Mouse (Mus musculus): ENCODE measurements around the gene Hist1h1c. TPM values are rescaled to one million over a fixed set of nuclear protein-coding genes. Genes with fewer than 3 reads are reported as not detected.
"Not testable (repeated sequence)": the region's sequence is repeated elsewhere in the genome, so short reads cannot be mapped to it uniquely, and the experiment has no call there.

Hist1h1c gene
- total RNA-seq, 2 experiments from 2014 or later = 134 to 160 TPM

DNA sequence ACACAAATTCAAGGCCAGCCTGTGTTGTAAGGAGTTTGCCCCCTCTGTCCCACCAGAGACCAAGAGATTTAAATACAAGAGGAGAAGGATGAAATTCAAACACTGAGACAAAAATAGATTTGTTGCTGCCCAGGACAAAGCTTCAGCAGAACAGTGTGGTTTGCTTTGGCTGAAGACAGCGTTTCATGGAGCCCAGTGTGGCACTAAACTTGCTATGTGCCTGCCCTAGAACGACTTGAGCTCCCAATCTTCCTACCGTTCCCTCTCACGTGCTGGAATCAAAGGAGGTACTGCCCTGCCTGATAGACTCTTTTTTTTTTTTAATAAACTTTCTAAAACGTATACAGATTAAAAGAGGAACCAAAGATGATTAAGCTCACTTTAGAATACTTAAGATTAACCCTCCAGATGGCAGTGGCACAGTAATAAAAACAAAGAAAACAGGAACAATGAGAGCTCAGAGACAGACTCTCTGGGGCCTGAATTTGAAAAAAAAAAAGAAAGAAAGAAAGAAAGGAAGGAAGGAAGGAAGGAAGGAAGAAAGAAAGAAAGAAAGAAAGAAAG lies 30.3 kb downstream of the Hist1h1c start:
- DNase-seq (ENCODE audit: low spot score) = no peak
- intact Hi-C loops (cut with DNase I) = no loop called here

DNA sequence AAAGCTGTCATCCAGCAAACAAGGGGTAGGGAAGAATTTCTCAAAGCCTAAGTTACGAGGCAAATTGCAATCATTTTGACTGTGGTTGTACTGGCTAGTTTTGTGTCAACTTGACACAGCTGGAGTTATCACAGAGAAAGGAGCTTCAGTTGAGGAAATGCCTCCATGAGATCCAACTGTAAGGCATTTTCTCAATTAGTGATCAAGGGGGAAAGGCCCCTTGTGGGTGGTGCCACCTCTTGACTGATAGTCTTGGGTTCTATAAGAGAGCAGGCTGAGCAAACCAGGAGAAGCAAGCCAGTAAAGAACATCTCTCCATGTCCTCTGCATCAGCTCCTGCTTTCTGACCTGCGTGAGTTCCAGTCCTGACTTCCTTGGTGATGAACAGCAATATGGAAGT lies 31.0 kb downstream of the Hist1h1c start, which contains the start of gene Trim38:
Gene Trim38 (plus strand): TSS at position 301 of the 400 bp plus-strand sequence.
- intact Hi-C loops (cut with DNase I); DNase-seq (ENCODE audit: low spot score): not testable (repeated sequence)

DNA sequence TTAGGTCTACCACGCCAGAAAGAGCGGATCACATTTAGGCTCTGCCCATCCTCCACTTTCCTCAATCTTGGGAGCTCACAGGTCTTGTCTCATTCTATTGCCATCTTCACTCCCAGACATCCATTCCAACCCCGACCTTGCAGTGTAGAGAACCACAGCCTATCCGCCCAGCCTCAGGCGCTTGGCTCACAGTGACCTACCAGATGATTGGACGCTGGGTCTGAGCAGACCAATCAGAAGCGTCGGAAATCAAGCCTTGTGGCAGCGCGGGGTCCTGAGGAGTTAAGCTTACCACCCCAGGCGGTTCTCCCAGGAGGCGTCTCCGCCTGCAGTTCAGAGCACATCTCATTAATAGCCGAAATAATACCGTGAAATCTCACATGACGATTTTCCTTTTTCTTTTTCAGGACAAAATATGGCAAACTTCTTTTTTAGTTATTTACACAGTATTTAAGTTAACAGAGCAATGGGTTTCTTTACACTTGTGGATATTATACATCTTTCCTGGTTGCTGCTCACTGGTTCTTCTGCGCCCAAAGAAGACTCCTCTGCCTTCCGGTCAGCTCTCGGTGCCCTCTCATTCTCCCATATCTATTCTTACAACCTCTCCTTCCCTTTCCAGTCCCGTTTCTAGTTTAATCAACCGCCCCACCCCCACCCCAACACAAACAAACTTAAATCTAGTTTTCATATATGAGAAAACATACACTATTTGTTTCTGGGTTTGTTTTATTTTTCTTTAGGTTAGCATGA lies 34.1 kb downstream of the Hist1h1c start:
- intact Hi-C loops (cut with DNase I) = no loop called here
- DNase-seq (ENCODE audit: low spot score) = peak; percentile 14

DNA sequence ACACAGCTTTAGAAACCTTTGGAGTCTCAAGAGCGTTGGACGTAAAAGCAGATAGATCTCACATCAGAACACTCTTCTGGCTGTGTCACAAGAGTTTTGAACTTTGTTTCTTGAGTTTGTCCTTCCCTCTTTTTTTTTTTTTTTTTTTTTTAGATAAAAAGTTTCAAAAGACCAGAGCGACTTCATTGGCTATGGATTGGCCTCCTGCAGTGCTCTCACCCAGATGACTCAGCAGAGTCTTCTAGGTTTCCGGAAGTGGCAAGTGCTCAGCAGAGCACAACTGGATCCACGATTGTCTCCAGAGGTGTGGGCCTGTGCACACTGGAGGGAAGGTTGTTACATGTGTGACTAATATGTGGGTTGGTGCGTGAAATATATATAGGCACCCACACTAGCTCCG lies 39.7 kb downstream of the Hist1h1c start:
- DNase-seq (ENCODE audit: low spot score) = no peak
- intact Hi-C loops (cut with DNase I) = no loop called here

DNA sequence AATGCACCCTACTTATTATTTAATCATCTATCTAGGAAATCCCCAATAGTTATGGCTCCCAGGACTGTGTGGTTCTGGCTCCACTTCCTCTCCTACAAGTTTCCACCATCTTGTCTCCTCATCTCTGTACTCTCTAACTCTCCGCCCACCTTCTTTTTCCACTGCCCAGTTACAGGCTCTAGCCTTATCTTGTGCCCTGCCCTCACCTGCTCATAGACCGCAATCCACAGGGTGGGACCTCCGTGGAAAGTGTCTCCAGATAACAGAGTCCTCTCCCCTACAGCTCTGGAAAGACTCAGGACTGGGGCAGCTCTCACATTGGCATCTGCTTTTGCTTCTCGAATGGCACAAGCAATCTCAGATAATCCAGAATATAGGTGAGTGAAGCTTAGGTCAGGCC lies 40.4 kb downstream of the Hist1h1c start:
- DNase-seq (ENCODE audit: low spot score) = no peak
- intact Hi-C loops (cut with DNase I) = no loop called here

Small RNA genes lying within 50 kb of the gene (microRNA-seq; reads per million reads assigned to microRNA genes)
- not detected for gene Gm44314
- not detected for gene Gm44484

Other genes with a start within 250 kb of the Hist1h1c start
- not detected for gene Btn2a2, start 250.0 kb upstream of the Hist1h1c start, total RNA-seq (2021)
- 100 to 1,000 TPM; 272 to 334 TPM for gene Hist1h4h, start 207.8 kb upstream of the Hist1h1c start, total RNA-seq (2021)
- 10 to 100 TPM; 13.7 to 25.9 TPM for gene Hist1h2af, start 204.9 kb upstream of the Hist1h1c start, total RNA-seq (2021)
- 1 to 10 TPM; 3.4 to 4.1 TPM for gene Hist1h3g, start 203.4 kb upstream of the Hist1h1c start, total RNA-seq (2021)
- 1 to 10 TPM; 1.4 to 1.9 TPM for gene Hist1h2bh, start 195.4 kb upstream of the Hist1h1c start, total RNA-seq (2021)
- 10 to 100 TPM in 1 of 2 experiments, 1 to 10 TPM in 1; 6.4 to 10.6 TPM for gene Hist1h3f, start 194.8 kb upstream of the Hist1h1c start, total RNA-seq (2021)
- 10 to 100 TPM; 33.0 to 46.9 TPM for gene Hist1h4f, start 187.2 kb upstream of the Hist1h1c start, total RNA-seq (2021)
- 1 to 10 TPM; 1.8 to 2.5 TPM for gene Hist1h1d, start 185.5 kb upstream of the Hist1h1c start, total RNA-seq (2021)
- gene Hist1h3e, start 176.4 kb upstream of the Hist1h1c start, total RNA-seq (2021) = 10 to 100 TPM; 15.4 to 27.3 TPM
- gene Hist1h2ae, start 167.6 kb upstream of the Hist1h1c start, total RNA-seq (2021) = 1 to 10 TPM; 3.4 to 4.1 TPM
- gene Hist1h2bg, start 167.4 kb upstream of the Hist1h1c start, total RNA-seq (2021) = 10 to 100 TPM; 28.4 to 48.1 TPM
- 10 to 100 TPM; 16.8 to 17.6 TPM for gene Hist1h2bf, start 164.6 kb upstream of the Hist1h1c start, total RNA-seq (2021)
- gene Hist1h2ad, start 164.4 kb upstream of the Hist1h1c start, total RNA-seq (2021) = 1 to 10 TPM; 2.4 to 4.8 TPM
- gene Hist1h3d, start 163.0 kb upstream of the Hist1h1c start, total RNA-seq (2021) = 1 to 10 TPM; 3.4 to 3.6 TPM
- 10 to 100 TPM; 54.4 to 63.1 TPM for gene Hist1h4d, start 157.2 kb upstream of the Hist1h1c start, total RNA-seq (2021)
- gene Hist1h2be, start 117.7 kb upstream of the Hist1h1c start, total RNA-seq (2021) = 10 to 100 TPM; 10.5 to 10.7 TPM
- 10 to 100 TPM; 35.6 to 42.0 TPM for gene Hist1h1e, start 116.2 kb upstream of the Hist1h1c start, total RNA-seq (2021)
- 1 to 10 TPM; 1.5 to 1.9 TPM for gene Hist1h2ac, start 54.9 kb upstream of the Hist1h1c start, total RNA-seq (2021)
- 10 to 100 TPM; 73.7 to 74.9 TPM for gene Hist1h2bc, start 54.6 kb upstream of the Hist1h1c start, total RNA-seq (2021)
- not detected for gene Hist1h1t, start 43.0 kb upstream of the Hist1h1c start, total RNA-seq (2021)
- gene Hist1h4c, start 40.4 kb upstream of the Hist1h1c start, total RNA-seq (2021) = 10 to 100 TPM; 42.4 to 60.8 TPM
- gene Hfe, start 28.0 kb upstream of the Hist1h1c start, total RNA-seq (2021) = 10 to 100 TPM; 48.9 to 50.3 TPM
- 1 to 10 TPM; 3.2 to 9.1 TPM for gene Hist1h3c, start 6.8 kb downstream of the Hist1h1c start, total RNA-seq (2021)
- 10 to 100 TPM in 1 of 2 experiments, 1 to 10 TPM in 1; 9.6 to 11.4 TPM for gene Hist1h2bb, start 7.9 kb downstream of the Hist1h1c start, total RNA-seq (2021)
- 10 to 100 TPM; 12.7 to 17.0 TPM for gene Hist1h2ab, start 12.3 kb downstream of the Hist1h1c start, total RNA-seq (2021)
- gene Hist1h3b, start 13.5 kb downstream of the Hist1h1c start, total RNA-seq (2021) = 10 to 100 TPM; 19.3 to 26.5 TPM
- gene Hist1h4b, start 18.2 kb downstream of the Hist1h1c start, total RNA-seq (2021) = 10 to 100 TPM; 13.3 to 23.6 TPM
- gene Hist1h4a, start 22.4 kb downstream of the Hist1h1c start, total RNA-seq (2021) = 10 to 100 TPM; 12.6 to 15.8 TPM
- 10 to 100 TPM; 15.8 to 18.0 TPM for gene Hist1h3a, start 23.6 kb downstream of the Hist1h1c start, total RNA-seq (2021)
- 1 to 10 TPM; 5.4 to 9.2 TPM for gene Hist1h1a, start 24.9 kb downstream of the Hist1h1c start, total RNA-seq (2021)
- not detected for gene Trim38, start 31.1 kb downstream of the Hist1h1c start, total RNA-seq (2021)
- not detected for gene Slc17a2, start 68.2 kb downstream of the Hist1h1c start, total RNA-seq (2021)
- gene Slc17a3, start 100.6 kb downstream of the Hist1h1c start, total RNA-seq (2021) = not detected
- not detected for gene Slc17a1, start 128.9 kb downstream of the Hist1h1c start, total RNA-seq (2021)
- gene Slc17a4, start 176.2 kb downstream of the Hist1h1c start, total RNA-seq (2021) = not detected
- not detected for gene Hist1h2ba, start 195.3 kb downstream of the Hist1h1c start, total RNA-seq (2021)
- not detected for gene Hist1h2aa, start 195.7 kb downstream of the Hist1h1c start, total RNA-seq (2021)